Mouse (Mus musculus): ENCODE measurements around the gene Wars2.

- TF ChIP-seq GATA1 (IDR thresholded peaks at IDR 0.05; ENCODE audit: borderline replicate concordance, low read length) = no peak
- no peak for TF ChIP-seq FLI1 (IDR thresholded peaks at IDR 0.05; ENCODE audit: low read length)
Observed at GRCm38 (mm10) chr3:99253497-99254451, 112.9 kb downstream of the Wars2 start.
